Mouse (Mus musculus) CH12.LX (cell line): ENCODE measurements around the gene Tsc22d2.

Source experiments
- CHD1 ChIP-seq: IDR thresholded peaks from 2 replicates; pipeline ENCODE4 v1.6.1; 2012; ENCODE audit warnings: low read depth, low read length, improper control_type of control experiment, inconsistent platforms
- E2F4 ChIP-seq: IDR thresholded peaks from 2 replicates; pipeline ENCODE4 v1.6.1; 2011; ENCODE audit warnings: low read depth, low read length, improper control_type of control experiment; ENCODE audit not compliant: insufficient replicate concordance
- MAFK ChIP-seq: IDR thresholded peaks from 2 replicates; pipeline ENCODE4 v1.6.1; 2011; ENCODE audit warnings: low read length, improper control_type of control experiment; ENCODE audit not compliant: insufficient replicate concordance
- POLR2A ChIP-seq: IDR thresholded peaks from 2 replicates; pipeline ENCODE4 v1.6.1; 2011; ENCODE audit warnings: low read depth, mild to moderate bottlenecking, improper control_type of control experiment, low read length

DNA sequence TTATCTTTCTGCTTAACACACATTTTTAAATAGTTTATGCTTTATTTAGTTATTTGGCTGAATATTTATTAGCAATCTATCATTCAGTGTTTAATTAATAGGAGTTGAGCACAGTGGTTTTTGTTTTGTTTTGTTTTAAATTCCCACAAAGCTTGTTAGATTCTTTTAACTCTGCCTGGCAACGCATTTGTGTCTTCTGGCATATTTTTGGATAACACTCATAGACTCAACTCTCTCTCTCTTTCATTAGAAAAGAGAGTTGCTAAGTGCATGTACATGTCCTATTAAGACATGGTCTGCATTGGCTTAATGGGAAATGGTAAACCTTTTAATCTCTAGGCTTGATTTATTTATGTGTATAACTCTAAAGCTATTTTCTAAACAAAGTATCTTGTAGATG lies 14.3 kb downstream of the Tsc22d2 start:
- TF ChIP-seq CHD1 (no peak), POLR2A (no peak), MAFK (no peak), E2F4 (no peak)
